Mouse (Mus musculus) forebrain, embryonic 13.5 days (tissue): ENCODE measurements around the gene Parp6. TPM values are rescaled to one million over a fixed set of nuclear protein-coding genes. Genes with fewer than 3 reads are reported as not detected.

Experiments
- ATAC-seq: fragments of 200-750 bp; cut with Nextera tagmentation; 2 replicates; pipeline ENCODE4 v1.8.0; 2017
- H3K27ac ChIP-seq: fragments of 300-500 bp; sonication (generic); 2 replicates; pipeline ENCODE4 v1.5.1; 2015; ENCODE audit warnings: inconsistent platforms, mild to moderate bottlenecking, moderate library complexity
- H3K27me3 ChIP-seq: fragments of 300-500 bp; sonication (generic); 2 replicates; pipeline ENCODE4 v1.6.1; 2015; ENCODE audit warnings: mild to moderate bottlenecking, inconsistent platforms
- H3K36me3 ChIP-seq: fragments of 300-500 bp; sonication (generic); 2 replicates; pipeline ENCODE4 v1.6.1; 2015; ENCODE audit warnings: mild to moderate bottlenecking, inconsistent platforms; ENCODE audit not compliant: poor library complexity, severe bottlenecking
- H3K4me1 ChIP-seq: fragments of 300-500 bp; sonication (generic); 2 replicates; pipeline ENCODE4 v1.6.1; 2015; ENCODE audit warnings: inconsistent platforms
- H3K4me2 ChIP-seq: fragments of 300-500 bp; sonication (generic); 2 replicates; pipeline ENCODE4 v1.6.1; 2015; ENCODE audit warnings: inconsistent platforms, mild to moderate bottlenecking, moderate library complexity
- H3K4me3 ChIP-seq: fragments of 300-500 bp; sonication (generic); 2 replicates; pipeline ENCODE4 v1.5.1; 2015; ENCODE audit warnings: mild to moderate bottlenecking, inconsistent platforms
- H3K9ac ChIP-seq: fragments of 300-500 bp; sonication (generic); 2 replicates; pipeline ENCODE4 v1.6.1; 2015; ENCODE audit warnings: mild to moderate bottlenecking, inconsistent platforms
- H3K9me3 ChIP-seq: fragments of 300-500 bp; sonication (generic); replicated peaks from 2 replicates; pipeline ENCODE4 v1.6.1; 2016; ENCODE audit warnings: inconsistent platforms
- WGBS: fragments of 180-500 bp; shearing (Covaris S2); methylation state at CpG from one replicate; pipeline ENCODE4 v1.1.7; 2015; 5-methylcytosine and 5-hydroxymethylcytosine counted together
- polyA plus RNA-seq: library from polyadenylated mRNA; unstranded; fragments of >200 nt; fragmentation: Nextera tagmentation; extraction: Ambion mirVana; gene quantifications from 2 replicates; pipeline ENCODE4 v1.2.1, GENCODE M21; 2015

Parp6 gene
- polyA plus RNA-seq, 1 experiment from 2014 or later, result 154 TPM

GRCm38 (mm10) chr9:59610950-59611349 is 6.1 kb upstream of the Parp6 start:
- Histone ChIP-seq H3K27me3 (no peaks in the 10 kb centered on the region), H3K4me2 (no peak overlapping the region), H3K9me3 (no peaks in the 10 kb centered on the region), H3K4me3 (no peak overlapping the region), H3K9ac (no peak overlapping the region), H3K36me3 (no peaks in the 10 kb centered on the region), H3K27ac (no peak overlapping the region), H3K4me1 (no peaks in the 10 kb centered on the region)
- no peak for ATAC-seq
- 90% methylated on average over 2 of the region's 2 CpGs for WGBS

- Histone ChIP-seq H3K27me3 (no peaks in the 10 kb centered on the region), H3K4me1 (peaks cover 27% of the 10 kb centered on the region), H3K9ac (no peak overlapping the region), H3K36me3 (no peaks in the 10 kb centered on the region), H3K4me3 (no peak overlapping the region), H3K27ac (no peak overlapping the region), H3K9me3 (no peaks in the 10 kb centered on the region), H3K4me2 (no peak overlapping the region)
- 84% methylated on average over 2 of the region's 2 CpGs for WGBS
- ATAC-seq, result no peak
Observed at GRCm38 (mm10) chr9:59615797-59616196, 1.3 kb upstream of the Parp6 start.

GRCm38 (mm10) chr9:59617307-59617973 is 356 bp downstream of the Parp6 start:
- H3K27me3 ChIP-seq, result no peaks in the 10 kb centered on the region
- peaks cover 5% of the 10 kb centered on the region for H3K36me3 ChIP-seq
- peak overlapping the region; percentile 92 for H3K27ac ChIP-seq
- peak overlapping the region; percentile 74 for H3K4me2 ChIP-seq
- peak overlapping the region; percentile 96 for H3K9ac ChIP-seq
- WGBS, result under 1% methylated on average over 55 of the region's 58 CpGs
- no peaks in the 10 kb centered on the region for H3K9me3 ChIP-seq
- H3K4me1 ChIP-seq, result peaks cover 27% of the 10 kb centered on the region
- peak overlapping the region; percentile 96 for H3K4me3 ChIP-seq
- ATAC-seq, result peak; percentile 93

GRCm38 (mm10) chr9:59638372-59638771 is 21.3 kb downstream of the Parp6 start:
- H3K9me3 ChIP-seq, result no peaks in the 10 kb centered on the region
- WGBS, result 100% methylated on average over 1 of the region's 1 CpGs
- H3K36me3 ChIP-seq, result peaks cover 80% of the 10 kb centered on the region
- no peaks in the 10 kb centered on the region for H3K4me1 ChIP-seq
- H3K9ac ChIP-seq, result no peak overlapping the region
- H3K27me3 ChIP-seq, result no peaks in the 10 kb centered on the region
- no peak for ATAC-seq
- no peak overlapping the region for H3K4me3 ChIP-seq
- no peak overlapping the region for H3K4me2 ChIP-seq
- no peak overlapping the region for H3K27ac ChIP-seq

GRCm38 (mm10) chr9:59639936-59640335 is 22.9 kb downstream of the Parp6 start:
- no peak overlapping the region for H3K4me3 ChIP-seq
- no peaks in the 10 kb centered on the region for H3K4me1 ChIP-seq
- H3K9me3 ChIP-seq, result no peaks in the 10 kb centered on the region
- whole genome bisulfite sequencing, result 88% methylated on average over 4 of the region's 4 CpGs
- H3K36me3 ChIP-seq, result peaks cover 78% of the 10 kb centered on the region
- no peaks in the 10 kb centered on the region for H3K27me3 ChIP-seq
- ATAC-seq, result no peak
- no peak overlapping the region for H3K4me2 ChIP-seq
- H3K9ac ChIP-seq, result no peak overlapping the region
- H3K27ac ChIP-seq, result no peak overlapping the region

DNA sequence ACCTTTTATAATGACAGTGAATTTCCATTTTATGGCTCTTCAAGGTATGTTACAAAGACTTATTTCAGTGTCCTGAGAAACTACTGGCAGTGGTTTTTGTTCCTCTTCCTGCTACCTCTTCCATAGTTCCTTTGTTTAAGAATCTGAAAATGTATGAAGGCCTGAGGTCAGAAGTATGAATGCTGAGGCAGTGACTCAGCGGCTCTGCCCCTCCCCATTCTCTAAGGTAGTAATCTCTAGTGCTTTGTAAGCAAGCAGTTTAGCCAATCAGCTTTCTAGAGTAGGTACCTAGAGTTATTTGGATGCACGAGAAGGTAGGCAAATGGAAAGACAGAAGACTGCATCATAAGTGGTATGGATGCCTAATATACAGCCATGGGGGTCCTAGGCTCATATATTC is 24.2 kb downstream of the Parp6 start:
- no peak overlapping the region for H3K4me3 ChIP-seq
- WGBS, result 91% methylated on average over 2 of the region's 2 CpGs

DNA sequence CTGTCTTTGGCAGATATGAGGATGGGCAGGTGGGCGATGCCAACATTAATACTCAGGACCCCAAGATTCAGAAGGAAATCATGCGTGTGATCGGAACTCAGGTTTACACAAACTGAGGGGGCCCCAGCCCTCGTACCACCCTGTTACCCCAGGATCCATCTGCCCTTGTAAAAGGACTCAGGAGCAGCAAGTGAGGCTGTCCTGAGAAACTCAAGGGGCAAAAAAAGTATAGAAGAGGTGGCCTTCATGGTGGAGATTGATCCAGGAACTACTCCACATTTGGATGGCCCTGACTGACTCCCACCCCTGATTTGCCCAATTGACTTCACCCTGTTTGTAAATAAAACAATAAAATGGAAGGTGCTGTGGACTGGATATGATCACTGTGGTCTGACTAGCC is 32.8 kb downstream of the Parp6 start:
- Histone ChIP-seq H3K36me3 (peaks cover 64% of the 10 kb centered on the region), H3K9ac (no peak overlapping the region), H3K27me3 (no peaks in the 10 kb centered on the region), H3K27ac (no peak overlapping the region), H3K4me1 (no peaks in the 10 kb centered on the region), H3K4me2 (no peak overlapping the region), H3K9me3 (no peaks in the 10 kb centered on the region), H3K4me3 (no peak overlapping the region)
- WGBS, result 98% methylated on average over 4 of the region's 4 CpGs
- ATAC-seq, result no peak

More for the DNA sequence above, 24.2 kb downstream of the Parp6 start:
- Histone ChIP-seq H3K4me1 (no peaks in the 10 kb centered on the region), H3K27ac (no peak overlapping the region), H3K9me3 (no peaks in the 10 kb centered on the region), H3K9ac (no peak overlapping the region), H3K27me3 (no peaks in the 10 kb centered on the region), H3K4me2 (no peak overlapping the region), H3K36me3 (peaks cover 76% of the 10 kb centered on the region)
- ATAC-seq, result no peak

DNA sequence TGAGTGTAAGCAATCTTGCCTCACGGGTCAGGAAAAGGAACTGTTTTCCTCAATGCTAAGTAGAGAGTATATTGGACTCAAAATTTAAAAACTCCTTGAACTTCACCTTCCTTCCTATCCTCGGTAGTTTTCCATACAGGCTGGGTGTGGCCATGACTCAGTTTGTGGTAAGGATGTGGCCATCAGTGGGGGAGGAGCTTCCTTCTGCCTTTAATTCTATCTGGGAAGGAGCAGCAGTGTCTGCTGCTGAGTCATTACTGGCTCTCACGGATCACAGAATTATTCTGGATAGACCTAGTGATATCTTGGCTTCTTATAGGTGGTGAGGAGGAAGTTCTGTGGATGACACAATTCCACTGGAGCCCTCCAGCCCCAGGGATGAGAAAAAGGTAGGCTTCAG is 36.3 kb downstream of the Parp6 start:
- Histone ChIP-seq H3K4me3 (no peak overlapping the region), H3K36me3 (peaks cover 39% of the 10 kb centered on the region), H3K27ac (no peak overlapping the region), H3K4me2 (no peak overlapping the region), H3K4me1 (peaks cover 13% of the 10 kb centered on the region), H3K9me3 (no peaks in the 10 kb centered on the region), H3K27me3 (no peaks in the 10 kb centered on the region), H3K9ac (no peak overlapping the region)
- WGBS, result 40% methylated on average over 3 of the region's 3 CpGs
- ATAC-seq, result no peak

DNA sequence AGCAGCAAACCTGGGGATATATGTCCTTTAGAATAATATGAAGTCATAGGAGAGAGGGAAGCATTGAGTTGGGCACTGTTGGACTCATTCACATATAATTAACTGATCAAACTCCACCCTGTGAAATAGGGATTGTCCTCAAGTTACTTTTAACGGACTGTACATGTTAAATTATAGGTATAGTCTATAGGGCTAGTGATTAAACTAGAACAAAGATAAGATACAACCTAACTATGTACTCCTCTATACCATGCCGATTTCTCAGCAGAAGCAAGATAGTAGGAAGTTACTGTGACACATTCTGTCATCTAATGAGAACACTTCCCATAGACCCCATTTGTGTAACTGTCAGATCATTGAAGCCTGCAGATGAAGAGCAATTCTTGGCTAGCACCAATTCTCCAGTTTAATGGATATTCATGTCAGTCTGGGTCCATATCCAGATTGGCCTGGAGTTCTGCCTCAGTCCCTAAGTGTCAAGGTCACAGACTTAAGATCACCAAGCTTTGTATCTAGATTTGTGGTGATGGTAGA is 37.4 kb downstream of the Parp6 start:
- H3K4me1 ChIP-seq, result peaks cover 25% of the 10 kb centered on the region
- no peak overlapping the region for H3K4me3 ChIP-seq
- 84% methylated on average over 2 of the region's 2 CpGs for WGBS
- no peaks in the 10 kb centered on the region for H3K27me3 ChIP-seq
- no peak overlapping the region for H3K27ac ChIP-seq
- no peak overlapping the region for H3K9ac ChIP-seq
- ATAC-seq, result no peak
- H3K4me2 ChIP-seq, result no peak overlapping the region
- H3K36me3 ChIP-seq, result peaks cover 29% of the 10 kb centered on the region
- H3K9me3 ChIP-seq, result no peaks in the 10 kb centered on the region

DNA sequence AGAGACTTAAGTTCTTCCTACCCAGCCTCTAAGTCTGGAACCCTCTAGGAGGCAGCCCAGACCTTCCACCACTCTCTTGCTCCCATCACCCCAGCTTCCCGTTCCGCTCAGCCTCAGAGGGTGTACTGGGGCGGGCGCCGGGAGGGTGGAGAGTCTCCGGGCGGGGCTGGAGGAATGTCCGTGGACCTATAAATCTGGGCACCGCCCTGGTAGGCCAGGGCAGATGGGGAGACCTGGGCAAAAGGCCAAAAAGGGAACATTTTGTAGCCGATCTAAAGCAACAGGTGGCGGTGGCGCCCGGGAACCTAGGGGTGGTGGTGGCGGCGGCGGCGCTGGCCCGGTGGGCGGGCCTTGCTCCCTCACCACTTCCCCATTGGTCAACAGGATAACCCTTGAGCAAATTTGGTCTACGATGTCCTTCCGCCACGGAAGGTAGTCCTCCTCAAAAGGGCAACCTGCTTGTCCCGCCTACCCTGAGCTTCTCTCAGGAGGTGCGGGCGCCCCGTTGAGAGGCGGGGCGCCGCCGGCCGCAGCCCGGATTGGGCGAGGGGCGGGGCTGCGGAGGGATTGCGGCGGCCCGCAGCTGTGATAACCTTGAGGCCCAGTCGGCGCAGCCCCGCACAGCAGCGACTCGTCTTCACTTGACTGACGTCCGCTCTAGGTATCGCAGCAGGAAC is 39.0 kb downstream of the Parp6 start, which contains the start of gene Pkm:
Gene Pkm (plus strand): TSS at position 411 of the 677 bp plus-strand sequence.
- peak within 1 kb of the TSS; percentile 97 for H3K27ac ChIP-seq
- H3K4me1 ChIP-seq, result peaks cover 41% of the 10 kb centered on the region
- H3K27me3 ChIP-seq, result no peaks in the 10 kb centered on the region
- peak within 1 kb of the TSS; percentile 87 for H3K4me3 ChIP-seq
- peak within 1 kb of the TSS; percentile 91 for H3K9ac ChIP-seq
- peak within 1 kb of the TSS; percentile 90 for H3K4me2 ChIP-seq
- H3K9me3 ChIP-seq, result no peaks in the 10 kb centered on the region
- ATAC-seq, result peak; percentile 87
- H3K36me3 ChIP-seq, result peaks cover 29% of the 10 kb centered on the region
- under 1% methylated on average over 46 of the region's 46 CpGs for WGBS

- peak overlapping the region; percentile 90 for H3K4me2 ChIP-seq
- peak overlapping the region; percentile 91 for H3K9ac ChIP-seq
- peak overlapping the region; percentile 87 for H3K4me3 ChIP-seq
- H3K9me3 ChIP-seq, result no peaks in the 10 kb centered on the region
- H3K36me3 ChIP-seq, result peaks cover 29% of the 10 kb centered on the region
- under 1% methylated on average over 65 of the region's 65 CpGs for WGBS
- ATAC-seq, result peak; percentile 67
- peaks cover 49% of the 10 kb centered on the region for H3K4me1 ChIP-seq
- H3K27ac ChIP-seq, result peak overlapping the region; percentile 97
- H3K27me3 ChIP-seq, result no peaks in the 10 kb centered on the region
Observed at GRCm38 (mm10) chr9:59656635-59657617, 39.8 kb downstream of the Parp6 start.
